Mouse (Mus musculus) kidney, adult 18-20 months (tissue): ENCODE measurements around the gene Asic2.
"Not testable (repeated sequence)": the region's sequence is repeated elsewhere in the genome, so short reads cannot be mapped to it uniquely, and the experiment has no call there.

Source experiments
- DNase-seq: peaks from one replicate; pipeline ENCODE4 v3.0.0; 2021

Gene Asic2

GRCm38 (mm10) chr11:81416319-81416718, 551.9 kb downstream of the Asic2 start:
- no peak for DNase-seq

DNA sequence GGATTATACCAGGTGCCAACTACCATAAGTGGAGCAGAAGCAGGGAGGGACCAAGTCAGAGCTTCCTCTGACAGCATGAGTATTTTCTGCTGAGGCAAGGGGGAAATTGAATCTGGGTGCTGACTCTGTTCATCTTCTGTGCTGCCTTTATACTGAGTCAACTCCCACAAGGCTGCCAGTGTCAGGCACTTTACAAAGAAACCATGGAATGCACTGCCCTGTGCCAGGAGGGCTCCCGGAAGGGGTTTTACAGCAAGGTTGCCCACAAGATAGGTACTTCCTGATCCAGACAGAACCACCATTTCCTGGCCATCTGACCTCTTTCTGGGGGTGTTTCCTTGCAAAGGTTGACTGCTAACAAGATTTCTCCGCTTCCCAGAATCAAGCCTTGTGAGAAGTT, 553.7 kb downstream of the Asic2 start:
- DNase-seq, result no peak

DNA sequence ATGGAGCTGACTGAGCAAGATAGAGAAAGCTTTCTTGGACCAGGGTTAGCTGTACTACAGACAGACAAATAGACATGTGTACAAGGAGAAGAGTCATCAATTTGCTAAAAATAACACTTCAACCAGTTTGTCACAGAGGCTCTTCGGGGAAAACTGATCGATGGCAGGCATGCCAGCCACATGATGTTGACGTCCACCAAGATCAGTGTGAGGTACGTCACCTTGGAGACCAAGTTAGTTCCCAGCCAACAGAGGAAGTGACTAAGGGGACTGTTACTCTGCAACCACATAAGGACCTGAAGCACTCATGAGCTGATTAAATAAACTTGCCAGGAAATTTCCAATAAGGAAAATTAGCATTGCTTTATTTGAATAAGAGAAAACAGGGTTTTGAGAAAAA, 557.0 kb downstream of the Asic2 start:
- DNase-seq, result no peak

DNA sequence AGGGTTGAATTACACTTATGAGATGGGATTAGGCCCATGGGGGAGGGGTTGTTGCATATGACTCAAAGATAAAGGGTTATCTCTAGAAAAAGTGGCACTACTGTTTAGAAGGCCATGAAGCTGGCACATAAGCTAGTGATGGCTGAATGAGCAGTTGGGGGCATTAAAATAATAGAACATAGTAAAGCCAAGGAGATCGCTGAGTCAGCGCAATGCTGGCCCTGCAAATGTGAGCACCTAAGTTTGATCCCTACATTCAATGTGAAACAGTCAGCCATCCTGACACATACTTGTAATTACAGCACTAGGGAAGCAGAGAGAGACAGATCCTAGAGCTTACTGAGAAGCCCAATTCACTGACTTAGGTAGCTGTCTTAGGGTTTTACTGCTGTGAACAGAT, 562.3 kb downstream of the Asic2 start:
- DNase-seq, result no peak

DNA sequence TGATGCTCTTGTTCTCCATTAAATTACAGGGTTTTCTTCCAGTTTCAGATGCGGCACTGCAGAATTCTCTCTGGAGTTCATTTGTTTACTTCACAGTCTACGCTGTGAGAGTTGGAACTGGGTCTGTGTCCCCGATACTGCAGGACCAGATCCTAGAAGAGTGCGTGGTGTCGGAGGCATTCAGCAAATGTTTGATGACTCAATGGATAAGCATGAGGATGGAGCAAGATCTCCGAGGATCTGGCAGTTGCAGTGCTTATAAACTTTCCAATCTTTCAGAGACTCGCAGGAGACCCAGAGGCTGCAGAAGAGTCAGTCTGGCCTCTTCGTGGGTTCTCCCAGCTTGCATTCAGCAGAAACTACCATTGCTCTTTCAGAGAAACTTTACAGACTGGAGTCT, 566.0 kb downstream of the Asic2 start:
- no peak for DNase-seq

DNA sequence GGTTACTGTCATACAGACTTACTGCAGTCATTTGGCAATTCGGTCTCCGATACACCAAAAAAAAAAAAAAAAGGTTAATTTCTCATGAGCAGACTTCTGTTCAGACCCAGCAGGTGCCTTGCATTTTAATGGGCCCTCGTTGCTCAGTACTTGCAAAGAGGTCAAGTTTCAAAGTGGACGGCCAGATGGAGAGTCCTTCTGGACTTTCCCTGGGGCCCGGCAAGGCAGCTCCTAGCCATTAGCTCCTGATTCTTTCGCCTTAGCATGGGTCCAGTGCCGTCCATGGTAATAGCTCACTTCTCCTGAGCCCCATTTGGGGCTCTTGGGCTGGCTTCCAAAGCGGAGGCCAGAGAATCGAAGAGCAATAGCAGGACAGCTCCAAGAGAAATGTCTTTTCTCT, 575.4 kb downstream of the Asic2 start:
- DNase-seq, result no peak

DNA sequence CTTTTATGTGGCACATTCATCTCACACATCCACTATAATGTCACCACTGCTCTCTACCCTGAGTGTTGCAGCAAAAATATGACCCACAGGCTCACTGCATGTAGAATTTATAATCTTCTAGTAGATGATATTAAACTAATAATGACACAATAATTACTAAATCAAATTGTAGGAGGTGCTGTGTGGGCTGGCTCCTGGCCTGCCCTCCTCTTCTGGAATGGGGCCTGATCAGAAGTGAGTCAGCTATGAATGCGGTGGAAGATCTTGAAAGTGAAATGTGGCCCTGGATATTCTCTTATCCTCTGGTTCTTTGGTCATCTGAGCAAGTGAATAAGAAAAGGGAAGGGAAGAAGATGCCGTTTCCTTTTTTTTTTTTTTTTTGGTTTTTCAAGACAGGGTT, 582.1 kb downstream of the Asic2 start:
- no peak for DNase-seq

DNA sequence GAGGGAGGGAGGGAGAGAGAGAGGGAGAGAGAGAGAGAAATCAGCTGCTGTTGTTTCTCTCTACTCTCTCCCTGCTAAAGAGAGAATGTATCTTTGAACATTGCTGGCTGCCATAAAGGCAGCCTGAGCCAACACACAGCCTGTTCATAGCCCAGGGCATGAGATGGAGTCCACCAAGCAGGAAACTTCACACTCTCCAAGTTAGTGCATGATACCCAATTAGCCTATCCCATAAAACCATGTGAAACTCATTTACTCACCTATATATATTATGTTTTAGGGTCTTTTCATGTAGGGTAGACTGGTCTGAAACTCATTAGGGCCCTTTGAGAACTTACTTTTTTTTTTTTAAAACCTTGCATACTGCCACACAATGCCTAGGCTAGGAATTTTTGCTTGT, 582.7 kb downstream of the Asic2 start:
- DNase-seq, result no peak

- DNase-seq, result peak; percentile 53
Measured at GRCm38 (mm10) chr11:81374841-81375240, 593.4 kb downstream of the Asic2 start.

DNA sequence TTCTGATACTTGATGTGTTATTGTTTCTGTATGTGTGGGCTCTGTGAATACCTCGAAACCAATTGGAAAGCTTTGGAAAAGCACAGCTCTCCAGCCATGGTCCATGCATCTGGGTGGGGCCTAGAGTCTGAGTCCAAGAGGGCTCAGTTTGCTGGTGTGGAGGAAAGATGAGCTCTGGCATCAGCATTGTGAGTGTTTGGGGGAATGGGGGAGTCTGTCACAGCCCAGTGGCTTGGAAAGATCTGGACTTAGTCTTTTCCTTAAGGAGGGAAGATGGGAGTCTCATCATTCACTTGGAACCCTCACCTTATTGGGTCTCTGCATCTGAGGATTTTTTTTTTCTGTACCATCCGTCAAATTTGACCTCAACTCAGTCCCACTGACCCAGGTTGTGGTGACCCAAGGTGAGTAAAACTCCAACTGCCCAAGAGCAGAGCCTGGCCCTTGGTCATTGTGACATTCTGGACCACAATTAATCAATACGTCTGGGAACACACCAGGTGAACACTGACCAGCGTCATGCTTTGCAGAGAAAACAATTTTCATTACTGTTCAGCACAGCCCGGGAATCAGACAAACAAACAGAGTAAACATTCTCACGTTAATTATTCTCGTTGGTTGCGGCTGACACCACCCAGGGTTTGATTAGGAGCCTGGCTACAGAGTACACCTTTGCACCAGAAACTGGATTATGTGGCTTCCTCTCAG, 594.1 kb downstream of the Asic2 start:
- DNase-seq, result no peak

DNA sequence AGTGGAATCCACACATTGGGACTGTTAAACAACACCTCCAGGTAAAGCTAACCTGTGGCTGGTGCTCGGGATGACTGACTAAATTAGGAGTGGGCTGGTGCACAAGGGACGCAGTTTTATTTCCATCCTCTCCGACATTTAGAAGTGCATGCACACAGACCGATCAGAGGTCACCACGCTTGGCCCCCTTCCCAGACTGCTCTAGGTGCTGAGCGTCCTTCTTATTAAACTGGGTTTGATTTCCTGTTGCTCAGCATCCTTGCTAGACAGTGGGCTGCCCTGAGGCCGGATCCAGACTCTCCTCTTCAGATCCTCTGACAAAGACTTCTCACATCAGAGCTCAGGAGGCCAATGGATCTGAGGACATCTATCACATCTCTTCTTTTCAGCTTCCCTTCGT, 596.7 kb downstream of the Asic2 start:
- DNase-seq, result peak; percentile 32

- no peak for DNase-seq
Measured at GRCm38 (mm10) chr11:81370426-81370810, 597.8 kb downstream of the Asic2 start.

DNA sequence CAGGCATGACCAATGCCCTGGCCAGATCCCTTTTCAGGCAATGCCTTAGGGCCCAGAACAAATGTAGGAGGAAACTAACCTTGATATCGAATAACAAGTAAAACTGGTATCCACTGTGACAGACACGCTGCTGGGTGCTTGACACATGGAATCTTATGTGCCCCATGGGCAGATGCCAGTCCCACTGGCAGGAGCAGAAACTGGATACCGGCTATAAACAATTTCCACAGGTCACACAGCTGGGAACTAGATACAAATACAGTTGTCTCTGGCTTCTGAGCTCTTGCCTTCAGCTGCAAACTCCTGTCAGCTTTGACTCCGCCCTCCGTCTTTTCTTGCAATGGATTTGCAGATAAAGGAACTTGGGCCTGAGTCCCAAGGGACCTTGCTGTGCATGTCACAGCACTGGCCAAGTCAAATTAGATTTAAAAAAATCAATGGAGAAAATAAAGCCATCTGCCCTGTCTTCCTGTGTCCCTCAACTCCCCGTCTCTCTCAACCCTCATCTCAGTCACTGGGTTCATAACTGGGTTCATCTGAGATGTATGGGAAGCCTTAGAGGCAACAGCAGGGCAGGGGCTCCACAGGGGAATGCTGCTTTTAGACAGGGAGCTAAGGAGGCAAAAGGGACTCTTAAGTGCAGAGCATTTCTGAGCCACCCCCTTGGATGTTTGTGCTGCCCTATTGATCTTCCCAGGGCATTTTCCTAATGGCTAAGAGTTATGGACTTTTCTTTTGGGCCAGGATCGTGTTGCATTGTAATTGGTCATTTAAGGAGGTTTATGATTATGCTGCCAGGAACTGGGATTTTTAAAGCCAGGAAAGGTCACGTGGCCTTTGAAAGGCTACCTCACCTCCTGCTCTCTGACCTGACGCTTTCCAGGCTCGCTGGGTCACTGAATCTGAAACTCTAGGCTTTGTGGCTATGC, 598.5 kb downstream of the Asic2 start:
- DNase-seq, result peak; percentile 16

DNA sequence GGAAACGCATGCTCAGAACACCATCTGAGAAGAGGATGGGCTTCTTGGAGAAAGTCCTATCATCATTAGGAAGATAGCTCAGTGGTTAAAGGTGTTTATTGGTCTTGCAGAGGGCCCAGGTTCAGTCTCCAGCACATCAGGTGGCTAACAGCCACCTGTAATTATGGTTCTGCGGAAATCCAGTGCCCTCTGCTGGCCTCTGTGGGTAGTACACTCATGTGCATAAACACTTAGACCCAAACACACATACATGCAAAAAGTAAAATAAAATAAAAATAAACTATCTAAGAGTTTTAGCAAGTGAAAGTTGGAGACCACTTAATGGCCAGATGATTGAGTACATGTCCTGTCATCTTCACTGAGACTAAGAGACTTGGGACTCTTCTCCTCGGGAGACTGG, 603.8 kb downstream of the Asic2 start:
- DNase-seq, result no peak

DNA sequence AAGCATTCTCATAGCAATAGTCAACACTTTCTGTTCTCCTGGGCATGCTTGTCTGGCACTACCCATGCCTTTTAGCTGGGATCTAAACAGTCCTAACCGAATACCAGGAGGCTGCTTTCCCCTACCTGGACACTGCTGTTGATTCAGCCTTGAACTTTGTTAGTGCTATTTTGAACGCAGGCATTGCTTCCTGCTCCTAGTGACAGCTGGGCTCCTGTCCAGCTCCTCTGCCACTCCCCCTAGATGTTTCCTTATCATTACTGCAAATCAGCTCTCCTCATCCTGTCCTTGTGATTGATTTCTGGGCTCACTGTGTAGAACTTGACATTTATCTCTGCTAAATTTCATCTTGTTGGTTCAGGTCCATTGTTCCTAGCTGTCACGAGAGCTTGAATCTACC, 605.8 kb downstream of the Asic2 start:
- peak; percentile 10 for DNase-seq

DNA sequence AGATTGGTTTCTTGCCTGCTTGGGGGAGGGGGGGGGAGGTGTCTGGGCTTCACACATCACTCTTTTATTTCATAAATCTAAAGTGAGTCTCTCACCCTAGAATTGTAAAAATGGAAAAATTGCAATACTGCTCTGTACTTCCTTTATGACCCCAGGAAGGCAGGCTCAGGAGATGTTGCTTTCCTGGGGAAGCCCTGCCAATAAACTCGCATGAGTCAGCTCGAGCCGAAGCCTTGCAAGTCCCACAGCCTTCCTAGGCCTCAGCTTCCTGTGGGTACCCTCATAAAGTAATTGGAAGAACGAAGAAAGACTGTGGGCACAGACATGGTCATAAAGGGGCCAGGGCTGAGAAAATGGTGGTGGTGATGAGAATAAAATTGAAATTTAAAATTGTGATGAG, 607.2 kb downstream of the Asic2 start:
- no peak for DNase-seq

GRCm38 (mm10) chr11:81350498-81350897, 617.8 kb downstream of the Asic2 start:
- DNase-seq, result not testable (repeated sequence)

DNA sequence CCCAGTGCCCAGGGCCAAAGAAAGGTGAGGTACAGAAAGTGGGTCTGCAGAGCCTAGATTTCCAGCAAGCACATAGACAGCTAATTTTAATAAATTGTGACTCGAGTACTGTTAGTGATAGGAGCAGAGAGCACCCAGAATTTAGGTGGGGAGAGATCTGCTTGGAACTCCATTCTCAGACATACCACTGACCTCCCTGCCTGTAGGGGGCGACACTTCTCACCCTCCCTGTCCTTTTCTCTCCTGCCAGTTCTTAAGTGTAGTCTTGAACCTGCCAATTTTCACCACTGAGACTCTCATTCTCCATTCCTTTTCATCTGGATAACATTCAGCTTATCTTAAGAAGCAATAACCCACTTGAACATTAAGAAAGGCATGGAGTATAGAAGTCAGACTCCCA, 636.3 kb downstream of the Asic2 start:
- DNase-seq, result no peak

GRCm38 (mm10) chr11:81330982-81331381, 637.3 kb downstream of the Asic2 start:
- no peak for DNase-seq

- DNase-seq, result no peak
Measured at GRCm38 (mm10) chr11:81328088-81328487, 640.2 kb downstream of the Asic2 start.

- no peak for DNase-seq
Measured at GRCm38 (mm10) chr11:81323146-81323545, 645.1 kb downstream of the Asic2 start.

GRCm38 (mm10) chr11:81322466-81322865, 645.8 kb downstream of the Asic2 start:
- no peak for DNase-seq

- peak; percentile 3 for DNase-seq
Measured at GRCm38 (mm10) chr11:81290041-81290440, 678.2 kb downstream of the Asic2 start.

DNA sequence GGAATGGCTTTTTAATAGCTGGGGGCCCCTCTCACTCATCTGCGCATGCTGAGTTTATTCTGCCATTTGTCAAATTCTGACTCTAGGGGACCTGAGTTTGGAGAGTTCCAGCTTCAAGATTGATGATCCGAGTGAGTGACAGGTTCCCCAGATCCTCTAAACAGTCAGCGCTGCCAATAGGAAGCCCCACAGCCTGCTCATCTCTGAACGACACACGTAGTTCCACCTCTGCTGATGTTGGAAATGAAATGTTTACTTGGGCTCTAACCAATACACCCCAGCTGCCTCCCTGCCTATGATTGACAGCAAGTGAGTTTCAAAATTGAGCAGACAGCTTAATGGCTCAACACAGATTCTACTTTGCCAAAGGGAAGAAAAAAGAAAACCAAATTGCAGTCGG, 685.1 kb downstream of the Asic2 start:
- no peak for DNase-seq
